Mouse (Mus musculus): ENCODE measurements around the gene Sptb.
A peak's percentile ranks its signal among the peaks of the same experiment; 100 is the strongest.

Gene Sptb

DNA sequence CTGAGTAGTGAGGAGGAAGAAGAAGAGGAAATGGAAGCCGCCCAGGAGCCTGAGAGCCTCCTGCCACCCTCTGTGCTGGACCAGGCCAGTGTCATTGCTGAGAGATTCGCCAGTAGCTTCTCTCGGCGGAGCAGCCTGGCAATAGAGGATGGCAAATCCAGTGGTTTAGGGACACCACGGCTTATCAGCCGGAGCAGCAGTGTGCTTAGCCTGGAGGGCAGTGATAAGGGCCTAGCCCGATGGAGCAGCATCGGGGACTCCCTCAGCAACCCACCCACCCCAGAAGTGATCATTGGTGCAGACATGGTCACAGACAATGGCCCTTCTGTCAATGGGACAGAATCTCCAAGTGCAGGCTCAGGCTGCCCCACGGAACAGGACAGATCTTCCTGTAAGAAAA is 134.3 kb downstream of the Sptb start:
- no peak for DNase-seq (ENCODE audit: low spot score in 2 of 2)

DNA sequence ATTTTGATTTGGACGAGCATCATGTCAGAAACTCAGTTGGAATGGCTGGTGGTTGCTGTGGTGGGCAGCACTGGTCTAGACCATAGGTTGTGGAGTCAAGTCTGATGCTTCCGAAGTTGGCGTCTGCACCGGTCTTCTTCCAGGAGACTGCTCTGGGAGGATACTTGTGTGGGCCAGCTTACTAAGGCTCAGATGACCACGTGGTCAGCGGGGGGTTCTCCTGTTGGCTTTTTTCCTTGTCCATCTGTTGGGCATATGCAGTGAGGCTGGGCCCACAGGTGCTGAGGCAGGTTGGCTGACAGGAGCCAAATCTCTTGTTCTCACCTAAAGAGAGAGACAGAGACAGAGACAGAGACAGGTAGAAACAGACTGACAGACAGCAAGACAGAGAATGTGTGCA is 135.5 kb downstream of the Sptb start:
- no peak for DNase-seq (ENCODE audit: low spot score in 2 of 2)

DNA sequence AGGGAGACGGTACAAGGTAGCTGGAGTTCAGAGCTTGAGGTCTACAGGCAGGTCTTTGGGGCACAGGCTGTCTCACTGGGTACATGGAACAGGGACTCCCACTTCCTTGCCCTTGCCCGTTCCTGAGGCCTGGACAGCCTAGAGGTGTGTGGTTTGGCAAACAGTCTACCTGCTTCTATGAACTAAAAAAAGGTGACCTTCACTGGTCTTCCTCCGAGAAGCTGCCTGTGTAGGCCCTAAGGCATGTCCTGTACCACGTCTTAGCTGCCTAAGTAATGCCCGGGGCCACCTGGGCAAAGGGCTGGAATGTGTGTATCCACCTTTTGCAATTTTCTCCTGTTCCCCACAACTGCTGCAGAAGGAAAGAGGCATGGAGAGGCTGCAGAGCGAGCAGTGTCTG is 137.0 kb downstream of the Sptb start:
- no peak for DNase-seq (ENCODE audit: low spot score in 2 of 2)

DNA sequence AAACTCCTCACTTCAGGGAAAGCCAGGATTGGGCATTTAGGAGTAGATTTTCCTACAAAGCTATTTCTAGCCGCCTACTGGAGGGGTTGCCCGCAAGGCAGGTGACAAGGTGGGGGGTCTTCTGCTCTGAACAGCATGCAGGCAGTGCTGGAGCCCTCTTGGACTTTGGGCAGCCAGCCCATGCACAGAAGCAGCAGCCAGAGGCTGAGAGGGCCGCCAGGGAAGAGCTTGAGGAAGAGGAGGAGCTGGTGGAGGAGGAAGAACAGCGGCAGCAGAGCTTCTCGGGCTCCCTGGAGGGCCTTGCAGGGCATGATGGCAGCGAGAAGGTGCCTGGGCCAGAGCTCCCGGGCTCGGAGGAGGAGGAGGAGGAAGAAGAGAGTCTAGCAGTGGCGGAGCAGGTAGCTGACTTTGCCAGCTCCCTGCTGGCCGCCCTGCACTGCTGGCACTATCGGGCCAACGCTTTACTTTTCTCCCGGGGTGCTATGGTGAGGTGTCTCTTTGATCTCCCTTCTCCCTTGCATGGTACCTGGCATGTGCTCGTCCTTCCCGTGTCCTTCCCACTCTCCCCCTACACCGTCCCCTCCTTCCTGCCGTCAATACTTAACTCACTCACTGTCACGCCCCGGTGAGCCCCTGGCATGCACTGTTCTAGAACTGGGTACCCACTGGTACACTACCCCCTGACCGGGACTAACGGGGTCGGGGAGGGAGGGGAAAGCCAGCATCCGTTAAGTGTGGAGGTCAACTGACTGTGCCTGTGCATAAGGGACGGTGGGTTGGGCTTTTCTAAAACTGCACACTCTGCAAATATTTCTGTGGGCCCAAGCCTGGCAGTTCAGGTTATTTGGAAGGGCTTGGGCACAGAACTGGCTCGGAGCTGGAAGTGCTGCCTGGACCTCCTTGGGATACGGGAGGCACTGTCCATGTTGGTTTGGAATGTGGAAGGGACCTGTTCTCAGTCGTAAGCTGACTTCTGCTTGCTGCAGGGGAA is 137.8 kb downstream of the Sptb start:
- DNase-seq (ENCODE audit: low spot score in 2 of 2), result no peak

DNA sequence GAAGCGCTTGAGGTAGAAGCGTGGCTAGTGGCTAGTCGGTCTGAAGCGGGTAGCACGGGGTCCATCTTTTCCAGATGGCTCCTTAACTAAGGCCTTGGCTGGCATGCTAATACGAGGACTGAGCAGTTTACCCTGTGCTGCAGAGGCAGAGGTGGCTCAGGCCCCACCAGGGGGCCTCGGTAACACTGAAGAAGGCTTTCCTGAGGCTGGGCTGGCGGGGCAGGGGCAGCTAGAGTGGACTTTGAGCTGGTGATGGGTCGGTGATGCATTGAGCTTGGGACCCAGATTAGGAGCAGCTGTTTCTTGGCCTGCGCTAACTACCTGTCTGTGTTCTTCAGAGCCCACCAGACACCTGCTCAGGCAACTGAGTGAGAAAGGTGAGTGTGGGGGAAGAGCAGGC is 139.1 kb downstream of the Sptb start:
- DNase-seq (ENCODE audit: low spot score in 2 of 2), result no peak

DNA sequence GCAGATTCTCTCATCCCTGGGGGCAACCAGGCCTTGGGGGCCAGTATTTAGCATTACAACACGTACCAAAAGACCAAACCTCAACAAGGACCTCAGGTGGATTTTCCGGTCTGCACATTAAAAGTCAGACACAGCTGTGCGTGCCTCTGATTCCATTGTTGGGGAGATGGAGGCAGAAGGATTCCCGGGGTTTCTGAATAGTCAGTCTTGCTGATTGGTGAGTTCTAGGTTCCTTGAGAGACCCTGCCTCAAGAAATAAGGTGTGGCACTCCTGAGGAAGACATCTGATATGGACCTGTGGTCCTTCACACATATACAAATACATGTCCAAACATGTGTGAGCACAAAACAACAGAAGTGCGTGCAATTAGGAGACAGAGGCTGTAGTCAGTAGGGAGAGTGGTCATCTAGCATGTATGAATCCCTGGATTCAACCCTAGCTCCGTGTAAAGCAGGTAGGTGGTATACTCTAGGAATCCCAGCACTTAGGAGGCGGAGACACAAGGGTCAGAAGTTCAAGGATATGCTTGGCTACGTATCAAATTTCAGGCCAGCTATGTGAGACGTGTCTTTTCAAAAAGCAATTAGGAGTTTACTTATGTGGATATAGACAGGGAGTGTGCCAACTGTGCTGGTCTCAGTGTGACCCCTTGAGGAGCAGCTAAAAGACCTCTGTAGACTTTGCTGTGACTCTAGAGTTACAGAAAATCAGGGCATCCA is 140.0 kb downstream of the Sptb start:
- no peak for DNase-seq (ENCODE audit: low spot score in 2 of 2)

DNA sequence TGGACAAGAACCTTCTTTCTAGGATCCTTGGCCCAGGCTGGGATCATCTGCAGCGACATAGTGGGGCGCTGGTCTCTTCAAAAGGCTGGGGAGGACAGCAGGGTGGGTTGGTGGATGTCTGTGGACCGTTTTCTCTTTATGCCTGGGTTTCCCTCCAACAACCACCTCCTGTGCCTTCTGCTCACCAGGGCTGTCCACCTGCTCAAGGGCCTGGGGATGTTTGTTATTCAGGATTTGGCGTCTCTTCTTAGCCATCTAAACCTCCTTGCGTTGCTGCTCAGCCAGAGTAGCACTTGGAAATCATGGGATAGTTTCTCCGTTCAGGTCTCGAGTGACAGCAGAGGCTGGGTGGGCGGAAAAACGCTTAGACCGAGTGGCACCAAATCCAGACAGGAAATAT is 144.1 kb downstream of the Sptb start:
- DNase-seq (ENCODE audit: low spot score in 2 of 2), result no peak

DNA sequence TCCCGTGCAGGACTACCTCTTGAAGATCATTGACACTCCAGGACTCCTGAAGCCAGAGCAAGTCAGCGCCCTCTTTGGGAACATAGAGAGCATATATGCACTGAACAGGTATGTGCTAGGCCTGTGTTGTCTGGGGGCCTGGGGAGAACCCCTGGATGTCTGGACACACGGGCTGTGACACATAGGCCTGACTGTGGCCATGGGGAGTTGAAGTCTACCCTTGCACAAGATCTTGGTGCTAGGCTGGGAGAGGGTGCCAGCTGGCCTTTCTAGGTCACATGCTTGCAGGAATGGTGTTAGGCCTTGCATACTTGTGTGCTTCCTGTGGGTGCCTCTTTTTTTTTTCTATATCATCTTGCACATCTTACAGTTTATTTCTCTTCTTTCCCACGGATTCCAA is 148.2 kb downstream of the Sptb start:
- DNase-seq (ENCODE audit: low spot score in 2 of 2), result no peak

DNA sequence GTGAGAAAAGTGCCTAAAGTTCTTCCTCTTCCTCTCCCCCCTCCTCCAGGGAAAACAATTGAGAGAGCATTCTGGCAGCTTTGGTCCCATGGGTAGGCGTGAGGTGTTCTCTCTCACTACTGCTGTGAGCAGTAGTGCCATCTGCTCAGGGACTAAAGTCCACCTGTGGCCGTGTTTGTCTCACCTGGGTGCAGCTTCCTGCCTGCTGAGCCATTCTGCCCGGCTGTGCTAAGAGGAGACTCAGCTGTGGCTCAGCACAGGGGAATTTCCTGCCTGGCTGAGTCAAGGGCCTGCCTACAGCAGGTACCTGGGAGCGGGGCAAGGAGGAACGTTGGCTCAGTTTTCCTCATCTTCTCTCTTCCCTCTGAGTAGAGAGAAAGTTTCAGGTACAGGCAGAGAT is 152.1 kb downstream of the Sptb start:
- DNase-seq (ENCODE audit: low spot score in 2 of 2), result no peak

DNA sequence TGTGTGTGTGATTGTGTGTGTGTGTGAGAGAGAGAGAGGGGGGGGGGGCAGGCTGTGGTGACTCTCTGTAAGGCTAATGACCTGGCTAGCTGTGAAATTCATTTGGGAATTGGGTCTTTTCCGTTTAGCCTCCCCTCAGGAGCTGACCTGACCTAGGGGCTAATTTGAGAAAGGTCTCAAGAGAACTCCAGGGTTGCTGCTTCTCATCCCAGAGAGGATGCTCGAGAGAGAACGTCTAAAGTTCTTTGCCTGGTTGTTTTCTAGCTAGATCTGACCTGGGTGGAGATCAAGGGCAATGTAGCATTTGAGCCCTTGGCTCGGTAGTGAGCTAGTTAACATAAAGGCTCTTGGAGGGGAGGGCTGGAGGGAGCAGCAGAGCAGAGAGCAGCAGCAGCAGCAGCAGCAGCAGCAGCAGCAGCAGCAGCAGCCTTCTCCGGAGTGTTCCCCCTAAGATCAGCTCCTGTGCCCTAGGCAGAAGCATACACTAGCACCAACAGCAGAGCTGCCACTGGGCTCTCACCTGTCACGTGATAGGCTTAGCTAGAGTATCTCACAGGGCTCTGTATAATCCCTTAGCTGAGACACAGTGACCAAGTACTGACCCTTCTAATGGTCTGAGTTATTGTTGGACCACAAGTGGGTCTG is 153.5 kb downstream of the Sptb start:
- no peak for DNase-seq (ENCODE audit: low spot score in 2 of 2)

DNA sequence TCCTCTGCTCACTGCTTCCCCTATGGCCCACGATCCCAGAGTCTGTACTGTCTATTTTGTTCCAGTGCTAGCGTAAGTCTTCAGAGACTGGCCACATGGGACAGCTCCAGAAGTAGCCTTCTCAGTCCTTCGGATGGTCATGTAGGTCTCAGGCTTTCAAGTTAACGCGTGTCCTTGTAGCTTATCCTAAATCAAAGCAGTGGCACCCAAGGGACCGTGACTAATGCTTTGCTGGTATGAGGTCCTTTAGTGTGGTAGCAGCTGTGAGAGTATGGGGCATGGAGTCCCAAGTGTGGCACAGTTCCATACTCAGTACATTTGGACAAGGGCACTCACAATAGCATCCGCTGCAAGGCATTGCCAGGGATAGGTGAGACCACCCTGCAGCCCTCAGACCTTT is 154.2 kb downstream of the Sptb start:
- DNase-seq (ENCODE audit: low spot score in 2 of 2), result no peak

DNA sequence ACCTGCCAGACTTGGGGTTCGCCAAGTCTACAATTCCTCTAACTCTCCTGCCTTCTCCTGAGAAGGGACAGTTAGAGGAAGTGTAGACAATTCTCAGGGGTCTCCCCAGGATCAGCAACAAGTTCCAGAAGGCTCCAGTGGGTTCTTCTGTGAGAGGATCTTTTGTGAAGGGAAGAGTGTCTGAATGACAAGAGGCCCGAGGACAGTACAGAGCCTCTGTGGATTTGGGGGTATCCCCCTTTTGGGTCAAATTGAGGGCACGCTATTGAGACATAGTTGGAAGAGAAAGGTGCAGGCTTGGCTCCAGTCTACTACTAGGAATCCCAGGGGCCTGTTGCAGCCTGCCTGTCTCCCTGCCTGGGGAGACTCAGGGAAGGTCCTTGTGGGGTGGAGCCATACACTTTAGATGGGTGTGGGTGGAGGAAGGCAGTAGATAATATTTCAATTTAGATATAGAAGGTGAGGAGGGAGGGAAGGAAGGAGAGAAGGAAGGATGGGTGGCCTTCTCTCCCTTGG is 155.4 kb downstream of the Sptb start:
- no peak for DNase-seq (ENCODE audit: low spot score in 2 of 2)

DNA sequence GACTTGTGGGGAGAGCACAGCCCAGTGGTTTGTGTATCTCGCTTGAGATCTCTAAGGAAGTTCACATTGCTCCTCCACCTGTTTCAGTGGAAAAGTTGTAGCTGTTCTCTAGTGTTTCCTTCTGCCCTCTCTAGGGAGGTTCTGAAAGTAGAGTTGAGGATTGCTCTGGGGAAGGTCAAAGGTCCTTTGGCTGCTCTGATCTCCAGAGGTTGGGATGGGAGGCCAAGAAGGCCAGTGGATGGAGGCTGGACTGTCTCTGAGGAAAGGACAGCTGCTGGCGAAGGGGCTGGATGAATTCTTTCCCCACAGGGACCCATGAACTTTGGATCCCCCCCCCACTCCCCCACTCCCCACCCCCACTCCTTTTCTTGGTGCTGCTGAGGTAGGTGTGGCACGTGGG is 156.0 kb downstream of the Sptb start:
- DNase-seq (ENCODE audit: low spot score in 2 of 2), result no peak

DNA sequence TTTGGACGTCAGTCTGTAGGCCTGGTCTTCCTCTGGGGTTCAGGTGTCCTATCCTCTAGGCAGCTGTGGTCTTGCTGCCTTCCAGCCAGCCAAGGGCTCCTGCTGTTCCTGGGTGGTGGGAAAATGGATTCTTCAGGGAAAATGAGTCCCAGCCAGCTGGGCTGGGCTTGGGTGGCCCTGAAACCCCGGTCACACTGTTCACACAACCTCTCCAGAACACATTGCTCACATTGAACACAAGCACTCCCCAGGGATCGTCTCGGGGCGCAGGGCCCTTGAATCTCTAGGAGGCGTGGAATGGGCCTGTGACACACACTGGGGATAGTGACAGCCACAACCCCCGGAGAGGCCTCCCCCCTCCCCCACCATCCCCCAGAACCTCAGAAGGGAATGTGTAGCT is 156.4 kb downstream of the Sptb start:
- no peak for DNase-seq (ENCODE audit: low spot score in 2 of 2)

DNA sequence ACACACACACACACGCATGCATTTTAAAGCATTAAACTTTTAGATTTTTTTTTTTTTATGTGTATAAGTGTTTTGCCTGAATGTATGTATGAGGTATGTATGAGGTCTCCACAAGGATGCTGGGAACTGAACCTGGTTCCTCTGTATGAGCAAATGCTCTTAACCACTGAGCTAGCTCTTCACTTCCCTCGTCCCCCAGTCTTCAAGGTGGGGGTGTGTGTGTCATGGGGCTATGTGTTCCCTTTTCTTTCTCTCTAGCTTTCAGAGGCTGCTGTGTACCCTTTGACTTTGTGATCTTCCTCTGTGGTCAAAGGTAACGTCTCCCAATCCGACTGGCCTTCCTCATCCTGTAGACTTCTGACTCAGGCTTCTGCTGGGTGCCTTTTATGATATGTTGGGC is 157.4 kb downstream of the Sptb start:
- no peak for DNase-seq (ENCODE audit: low spot score in 2 of 2)

DNA sequence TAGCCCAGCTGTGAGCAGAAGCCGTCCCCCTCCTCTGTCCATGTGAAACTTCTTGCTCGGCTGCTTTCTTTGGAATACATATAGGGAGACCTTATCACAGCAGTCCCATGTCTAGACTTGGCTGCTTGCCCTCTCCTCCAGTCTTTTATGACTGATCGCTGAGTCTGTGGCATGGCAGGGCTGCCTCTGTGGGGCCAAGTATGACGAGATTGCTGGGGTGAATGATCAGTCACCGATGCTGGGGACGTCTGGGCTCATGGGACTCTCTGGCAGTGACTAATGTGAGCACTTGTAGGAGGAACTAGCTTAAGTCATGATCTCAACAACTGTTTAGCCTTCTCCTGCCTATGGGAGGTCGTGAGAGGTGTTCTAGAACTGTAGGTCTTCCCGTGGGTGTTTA is 158.0 kb downstream of the Sptb start:
- DNase-seq (ENCODE audit: low spot score in 2 of 2), result no peak

DNA sequence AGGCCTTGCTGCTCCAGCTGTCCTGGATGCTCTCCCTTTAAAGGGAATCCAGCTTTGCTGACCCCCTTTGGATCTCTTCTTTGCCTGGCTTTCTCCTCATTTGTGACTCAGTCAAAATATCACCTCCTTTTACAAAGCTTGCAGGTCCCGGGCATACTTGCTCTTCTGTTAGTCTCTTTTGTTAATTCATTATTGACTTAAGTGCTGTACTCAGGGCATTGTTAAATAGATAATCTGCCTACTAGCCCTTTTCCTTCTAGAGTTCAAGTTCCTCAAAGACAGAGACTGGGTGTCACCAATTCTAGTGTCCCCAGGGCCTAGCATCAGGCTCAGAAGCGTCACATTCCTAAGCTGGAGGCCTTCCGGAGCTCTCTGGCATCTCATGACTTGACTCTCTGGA is 161.1 kb downstream of the Sptb start:
- no peak for DNase-seq (ENCODE audit: low spot score in 2 of 2)

DNA sequence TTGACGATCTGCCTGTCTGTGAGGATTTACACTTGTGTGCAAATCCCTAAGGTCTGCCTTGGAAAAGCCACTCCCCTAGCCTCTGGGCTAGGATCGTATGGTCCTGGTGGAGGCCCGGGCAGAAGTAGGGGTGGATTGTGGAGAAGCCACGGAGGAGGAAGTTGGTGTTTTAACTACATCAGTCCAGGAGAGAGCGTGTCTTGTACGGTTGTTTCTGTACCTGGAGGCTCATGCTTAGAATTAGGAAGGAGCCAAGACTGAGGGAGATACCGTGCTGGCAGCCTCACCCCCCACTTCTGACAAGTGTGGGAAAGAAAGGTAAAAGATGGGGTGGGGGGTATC is 162.3 kb downstream of the Sptb start:
- no peak for DNase-seq (ENCODE audit: low spot score in 2 of 2)

DNA sequence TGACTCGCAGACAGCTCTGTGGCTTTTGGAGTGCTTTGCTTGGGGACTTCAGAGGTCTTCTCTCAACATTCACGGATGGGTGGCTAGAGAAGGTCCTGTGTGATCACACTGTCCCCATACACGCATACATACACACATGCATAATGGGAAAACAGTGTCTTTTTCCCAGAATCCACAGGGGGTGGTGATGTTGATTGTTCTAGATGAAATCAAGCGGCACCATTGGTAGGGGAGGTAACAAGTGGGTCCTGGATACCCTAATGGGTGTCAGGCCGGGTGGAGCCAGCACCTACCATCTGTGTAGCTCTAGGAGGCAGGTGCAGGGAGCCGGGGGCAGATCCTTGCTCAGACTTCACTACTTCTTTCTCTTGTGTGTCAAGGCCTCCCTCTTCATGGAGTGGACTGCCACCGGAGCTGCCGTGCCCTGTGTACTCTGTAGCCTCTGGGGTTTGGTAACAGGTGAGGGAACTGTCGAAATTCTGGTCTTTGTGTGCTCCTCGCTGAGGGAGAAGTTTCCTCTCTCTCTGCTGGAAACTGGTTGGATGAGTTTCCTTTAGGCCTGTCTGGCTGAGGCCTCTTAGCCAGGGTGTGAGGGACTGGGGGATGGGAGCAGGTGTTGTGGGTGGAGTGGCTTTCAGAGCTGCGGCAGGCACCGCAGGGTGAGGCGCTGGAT is 162.8 kb downstream of the Sptb start:
- DNase-seq (ENCODE audit: low spot score in 2 of 2), result no peak

DNA sequence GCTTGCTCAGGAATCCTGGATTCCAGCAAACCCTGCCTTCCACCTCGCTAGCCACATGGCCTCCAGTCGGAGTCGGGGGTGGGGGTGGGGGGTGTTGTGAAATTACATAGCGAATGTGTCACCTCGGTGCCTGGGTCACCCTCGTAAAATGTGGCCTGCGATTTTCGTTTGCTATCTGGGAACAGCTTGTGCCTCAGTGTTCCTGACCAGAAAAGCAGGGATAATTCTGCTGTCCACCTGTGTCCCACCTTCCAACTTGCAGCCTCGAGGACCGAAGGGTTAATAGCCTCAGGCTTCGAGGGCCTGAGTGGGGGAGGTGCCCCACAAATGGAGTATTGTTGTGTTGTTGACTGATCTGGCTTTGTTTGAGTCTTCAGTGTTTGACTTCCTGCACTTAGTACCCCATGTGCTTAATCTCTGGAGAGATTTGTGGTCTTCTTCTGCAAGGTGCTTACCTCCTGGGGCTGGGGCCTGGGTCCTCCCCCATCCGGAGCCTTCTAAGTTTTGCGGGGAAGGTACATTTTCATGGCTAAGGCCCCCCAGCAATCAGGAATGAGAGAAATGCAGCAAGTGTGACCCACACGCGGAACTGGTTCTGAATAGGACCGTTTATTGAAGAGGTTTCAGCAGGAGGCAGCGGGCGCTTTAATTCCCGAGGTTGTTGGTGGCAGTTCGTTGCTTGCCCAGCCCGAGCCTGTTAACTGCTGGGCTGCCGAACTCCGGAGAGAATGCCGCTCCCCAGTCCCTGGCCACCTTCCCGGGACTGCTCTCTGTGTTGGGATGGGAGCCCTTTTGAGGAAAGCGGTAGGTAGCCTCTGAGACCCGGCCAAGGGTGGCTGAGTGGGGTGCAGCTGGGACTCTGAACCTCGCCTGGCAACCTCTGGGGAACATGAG is 163.7 kb downstream of the Sptb start:
- DNase-seq (ENCODE audit: low spot score in 2 of 2), result no peak

DNA sequence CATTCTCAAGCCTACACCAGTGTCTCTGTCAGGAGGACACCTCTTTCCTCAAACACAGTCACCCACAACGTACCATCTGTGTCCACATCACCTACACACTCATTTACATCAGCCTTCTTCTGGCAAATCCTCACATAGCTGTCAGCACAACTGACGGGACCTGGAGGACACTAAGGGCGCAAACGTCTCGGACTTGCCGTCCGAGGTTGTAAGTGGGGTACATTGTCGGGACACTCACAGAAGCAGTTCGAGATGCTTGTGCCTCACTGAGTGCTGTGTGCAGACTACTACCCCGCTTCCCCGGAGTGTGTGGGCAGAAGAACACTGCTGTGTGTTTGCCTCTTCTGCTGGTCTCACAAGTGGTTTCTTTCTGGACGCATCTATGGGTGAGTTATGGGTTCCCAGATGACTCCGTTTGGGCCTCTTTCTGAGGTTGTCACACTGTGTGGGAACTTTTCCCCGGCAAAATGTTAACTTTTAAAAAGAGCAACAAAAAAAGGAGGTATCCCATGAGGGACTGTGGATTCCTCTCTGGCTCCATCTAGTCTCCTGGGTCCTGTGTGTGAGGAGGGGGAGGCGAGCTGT is 164.5 kb downstream of the Sptb start:
- peak in 1 of 2 experiments; percentile 18 for DNase-seq (ENCODE audit: low spot score in 2 of 2)

Measured in frontal cortex, postnatal 25 days (tissue).